Mouse (Mus musculus) neutrophil, adult 59 days (primary cell): Measurements from ENCODE around the gene Med27. TPM values are rescaled to one million over a fixed set of nuclear protein-coding genes. Genes with fewer than 3 reads are reported as not detected.

ENCODE experiments used
- total RNA-seq, 2 experiments: library from RNA; stranded (reverse); gene quantifications; 1 replicate in 1 of 2; 2 replicates in 1 of 2; pipeline ENCODE4 v1.2.4; 2023

Gene Med27
- total RNA-seq, result 10 to 100 TPM; 17.0 to 22.1 TPM

DNA sequence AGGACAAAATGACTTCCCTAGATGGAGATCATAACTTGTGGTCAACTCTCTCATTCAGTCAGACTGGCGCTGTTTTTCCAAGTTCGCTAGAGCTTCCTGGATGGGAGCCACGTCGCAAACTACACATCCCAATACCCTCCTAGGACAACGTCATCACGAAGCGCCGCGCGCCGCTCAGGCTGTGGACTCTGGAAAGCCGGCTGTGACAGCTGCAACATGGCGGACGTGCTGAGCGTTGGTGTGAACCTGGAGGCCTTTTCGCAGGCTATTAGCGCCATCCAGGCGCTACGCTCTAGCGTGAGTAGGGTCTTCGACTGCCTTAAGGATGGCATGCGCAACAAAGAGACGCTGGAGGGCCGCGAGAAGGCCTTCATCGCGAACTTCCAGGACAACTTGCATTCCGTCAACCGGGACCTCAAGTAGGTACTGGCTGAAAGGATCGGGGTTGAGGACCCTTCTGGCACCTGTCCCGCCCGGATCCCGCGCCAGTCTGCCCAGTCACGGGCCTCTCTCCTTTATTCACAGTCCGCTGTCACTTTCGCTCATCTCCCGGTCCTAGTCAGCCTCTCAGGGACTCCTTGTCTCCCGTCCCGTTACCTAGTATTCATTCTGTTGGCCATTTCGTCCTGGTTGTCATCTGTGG is at the start of gene Med27:
Med27 (plus strand) TSS at position 191 of the 643 bp plus-strand sequence.

Other genes starting within 250 kb of the Med27 start
- 10 to 100 TPM; 34.4 to 35.7 TPM for gene Setx, start 222.6 kb upstream of the Med27 start, total RNA-seq
- 100 to 1,000 TPM; 125 to 138 TPM for gene Ntng2, start 93.8 kb upstream of the Med27 start, total RNA-seq